Mouse (Mus musculus): Measurements from ENCODE around the gene Il3.
A peak's percentile ranks its signal among the peaks of the same experiment; 100 is the strongest.
"Not testable (repeated sequence)": the region's sequence is repeated elsewhere in the genome, so short reads cannot be mapped to it uniquely, and the experiment has no call there.

Gene Il3

GRCm38 (mm10) chr11:54267177-54267576, at the start of gene Il3:
Il3 (minus strand) TSS chr11:54267277.
- no peak for DNase-seq (ENCODE audit: low read depth, low spot score)

GRCm38 (mm10) chr11:54315336-54315735, 48.3 kb upstream of the Il3 start:
- no peak for DNase-seq (ENCODE audit: low read depth, low spot score)

GRCm38 (mm10) chr11:54314740-54315139, 47.7 kb upstream of the Il3 start:
- DNase-seq (ENCODE audit: low read depth, low spot score): no peak

- no peak for DNase-seq (ENCODE audit: low read depth, low spot score)
These were observed 46.6 kb upstream of the Il3 start for GRCm38 (mm10) chr11:54313391-54314360.

- DNase-seq (ENCODE audit: low read depth, low spot score): no peak
These were observed 45.5 kb upstream of the Il3 start for GRCm38 (mm10) chr11:54312603-54313002.

- DNase-seq (ENCODE audit: low read depth, low spot score): no peak
These were observed 44.9 kb upstream of the Il3 start for GRCm38 (mm10) chr11:54312021-54312420.

- no peak for DNase-seq (ENCODE audit: low read depth, low spot score)
These were observed 43.5 kb upstream of the Il3 start for GRCm38 (mm10) chr11:54310588-54310987.

GRCm38 (mm10) chr11:54307139-54307816, 40.2 kb upstream of the Il3 start:
- DNase-seq (ENCODE audit: low read depth, low spot score): no peak

GRCm38 (mm10) chr11:54305331-54305730, 38.3 kb upstream of the Il3 start:
- peak; percentile 64 for DNase-seq (ENCODE audit: low read depth, low spot score)

- no peak for DNase-seq (ENCODE audit: low read depth, low spot score)
These were observed 37.4 kb upstream of the Il3 start for GRCm38 (mm10) chr11:54304471-54304873.

- peak; percentile 42 for DNase-seq (ENCODE audit: low read depth, low spot score)
These were observed 36.8 kb upstream of the Il3 start, which contains the start of gene Acsl6 for GRCm38 (mm10) chr11:54303728-54304470. Acsl6 (plus strand) TSS chr11:54303798.

GRCm38 (mm10) chr11:54303076-54303727, 36.1 kb upstream of the Il3 start:
- DNase-seq (ENCODE audit: low read depth, low spot score): no peak

GRCm38 (mm10) chr11:54302606-54303005, 35.5 kb upstream of the Il3 start:
- no peak for DNase-seq (ENCODE audit: low read depth, low spot score)

GRCm38 (mm10) chr11:54301994-54302393, 34.9 kb upstream of the Il3 start:
- DNase-seq (ENCODE audit: low read depth, low spot score): no peak

- DNase-seq (ENCODE audit: low read depth, low spot score): no peak
These were observed 31.7 kb upstream of the Il3 start for GRCm38 (mm10) chr11:54298777-54299176.

GRCm38 (mm10) chr11:54297471-54297870, 30.4 kb upstream of the Il3 start:
- DNase-seq (ENCODE audit: low read depth, low spot score): not testable (repeated sequence)

GRCm38 (mm10) chr11:54296734-54297133, 29.7 kb upstream of the Il3 start:
- DNase-seq (ENCODE audit: low read depth, low spot score): no peak

GRCm38 (mm10) chr11:54295971-54296370, 28.9 kb upstream of the Il3 start:
- no peak for DNase-seq (ENCODE audit: low read depth, low spot score)

GRCm38 (mm10) chr11:54293980-54294807, 27.1 kb upstream of the Il3 start:
- no peak for DNase-seq (ENCODE audit: low read depth, low spot score)

GRCm38 (mm10) chr11:54292163-54292562, 25.1 kb upstream of the Il3 start:
- no peak for DNase-seq (ENCODE audit: low read depth, low spot score)
